ENCODE assay signal across 20 mouse cellular contexts in the genomic region with DNA sequence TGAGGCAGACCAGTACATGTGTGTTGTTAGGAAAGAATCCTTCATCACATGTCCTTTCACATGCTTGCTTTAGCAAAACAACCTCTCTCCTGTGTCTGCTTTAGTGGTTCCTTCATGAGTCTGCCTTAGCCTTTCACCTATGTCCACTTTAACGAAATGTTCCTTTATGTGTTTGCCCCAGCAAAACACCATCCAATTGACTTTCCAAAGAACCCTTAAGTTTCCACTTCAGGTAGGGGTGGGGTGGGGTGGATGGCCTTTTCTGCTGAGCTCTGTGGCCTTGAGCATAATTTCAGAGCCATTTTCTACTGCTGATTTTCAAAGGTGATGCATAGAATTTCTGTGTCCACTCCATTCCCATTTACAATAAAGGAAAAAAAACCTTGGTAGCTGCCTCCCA.
DNase-seq lines count a peak whose midpoint lies in the region; ATAC-seq and TF ChIP-seq lines count a peak whose summit lies in the region.
"Had no signal": no experiment of that assay in that cellular context is flagged by ENCODE, and none has a peak within 500 bp of the region (broad histone marks: within the 10 kb centered on the region; RNA-seq: fewer than 3 reads in every experiment).

No protein-coding gene starts in this region.

- no peaks in the 10 kb centered on the region for H3K79me2 ChIP-seq in heart, adult 2 months (replicated peaks; ENCODE audit: control insufficient read depth, insufficient read depth, low read length)

- H3K9me3 ChIP-seq in lung, postnatal 0 days (ENCODE audit: low read length), result no peaks in the 10 kb centered on the region
- H3K9me3 ChIP-seq: embryonic facial prominence, embryonic 10.5 days; embryonic facial prominence, embryonic 13.5 days; forebrain, embryonic 12.5 days; forebrain, embryonic 15.5 days; hindbrain, embryonic 10.5 days; hindbrain, embryonic 13.5 days had no signal

- intact Hi-C loops in heart, adult 2 months (cut with DNase I), result loop anchor here (10.0 kb wide), 1 partner anchor 64 kb away; no protein-coding TSS in a partner anchor
- intact Hi-C loops in heart, postnatal 25 days (cut with DNase I), result loop anchor here (5.0 to 10.0 kb wide), 2 partner anchors 104 to 118 kb away; partner anchors contain the start of gene Tnik

- WGBS in heart, adult 2 months, result 89% methylated on average over 1 of the region's 1 CpGs
- 58% methylated on average over 1 of the region's 1 CpGs for WGBS in lung, postnatal 0 days

- TF ChIP-seq POLR2A in heart, adult 2 months (IDR thresholded peaks at IDR 0.05; ENCODE audit: insufficient read depth, low read depth, low read length), result no peak

- no peak for DNase-seq in heart, adult 2 months
- DNase-seq in heart, postnatal 25 days (ENCODE audit: low spot score), result no peak
- DNase-seq in lung, postnatal 0 days (ENCODE audit: low spot score), result peak; percentile 60
- DNase-seq in lung, postnatal 10 days, result peak; percentile 27
- DNase-seq in cerebellum, postnatal 36 days, result no peak
- no peak for DNase-seq in spleen, adult 12 weeks (ENCODE audit: low spot score)
- DNase-seq: adrenal gland, adult 2 months; adrenal gland, postnatal 14 days; cerebellum, adult 11 months; embryo, embryonic 11 days had no signal

- no peaks in the 10 kb centered on the region for H3K27me3 ChIP-seq in heart, adult 2 months (ENCODE audit: control insufficient read depth, insufficient read depth, low read length)
- no peaks in the 10 kb centered on the region for H3K27me3 ChIP-seq in lung, postnatal 0 days (replicated peaks; ENCODE audit: insufficient read depth, low read length)
- H3K27me3 ChIP-seq: embryonic facial prominence, embryonic 13.5 days; forebrain, embryonic 12.5 days; forebrain, embryonic 15.5 days; hindbrain, embryonic 13.5 days had no signal

- TF ChIP-seq EP300 in heart, adult 2 months (IDR thresholded peaks at IDR 0.05; ENCODE audit: insufficient read depth, low read depth, low read length), result no peak
- TF ChIP-seq EP300 in lung, postnatal 0 days (IDR thresholded peaks at IDR 0.05), result peak; percentile 86

- H3K36me3 ChIP-seq in heart, adult 2 months (ENCODE audit: control insufficient read depth, insufficient read depth, low read length), result peaks cover 6% of the 10 kb centered on the region
- no peaks in the 10 kb centered on the region for H3K36me3 ChIP-seq in lung, postnatal 0 days (ENCODE audit: insufficient read depth, low read length)
- H3K36me3 ChIP-seq: embryonic facial prominence, embryonic 10.5 days; embryonic facial prominence, embryonic 13.5 days; forebrain, embryonic 12.5 days; forebrain, embryonic 15.5 days; hindbrain, embryonic 10.5 days had no signal

- no peak overlapping the region for H3K4me2 ChIP-seq in lung, postnatal 0 days (replicated peaks; ENCODE audit: low read depth, low read length)
- H3K4me2 ChIP-seq: embryonic facial prominence, embryonic 13.5 days; forebrain, embryonic 12.5 days; forebrain, embryonic 15.5 days; heart, embryonic 11.5 days; hindbrain, embryonic 13.5 days had no signal

- TF ChIP-seq CTCF in heart, adult 2 months (IDR thresholded peaks at IDR 0.05), result no peak
- TF ChIP-seq CTCF in lung, postnatal 0 days (IDR thresholded peaks at IDR 0.05), result no peak

- no peak overlapping the region for H3K4me3 ChIP-seq in heart, adult 2 months
- H3K4me3 ChIP-seq in lung, postnatal 0 days (ENCODE audit: low read depth, low read length), result no peak overlapping the region
- H3K4me3 ChIP-seq: embryonic facial prominence, embryonic 10.5 days; embryonic facial prominence, embryonic 13.5 days; erythroblast, embryonic 14.5 days; forebrain, embryonic 12.5 days; forebrain, embryonic 15.5 days; hindbrain, embryonic 10.5 days; hindbrain, embryonic 13.5 days had no signal

- peaks cover 6% of the 10 kb centered on the region for H3K4me1 ChIP-seq in heart, adult 2 months (ENCODE audit: control insufficient read depth, insufficient read depth, low read length)
- H3K4me1 ChIP-seq in lung, postnatal 0 days (ENCODE audit: insufficient read depth, low read depth, low read length), result no peaks in the 10 kb centered on the region; the same call in 1 of the 2 replicates
- H3K4me1 ChIP-seq: embryonic facial prominence, embryonic 13.5 days; forebrain, embryonic 12.5 days; forebrain, embryonic 15.5 days; hindbrain, embryonic 10.5 days; hindbrain, embryonic 13.5 days had no signal

- peak; percentile 84 for ATAC-seq in lung, postnatal 0 days
- ATAC-seq: CD4-positive, CD25-positive, alpha-beta regulatory T cell, adult 4 months; forebrain, embryonic 15.5 days; hindbrain, embryonic 16.5 days had no signal

- peak overlapping the region; percentile 9; the same call in 1 of the 2 replicates for H3K27ac ChIP-seq in heart, adult 2 months
- no peak overlapping the region for H3K27ac ChIP-seq in lung, postnatal 0 days (ENCODE audit: low read length)
- H3K27ac ChIP-seq: embryonic facial prominence, embryonic 10.5 days; embryonic facial prominence, embryonic 13.5 days; forebrain, embryonic 12.5 days; forebrain, embryonic 15.5 days; hindbrain, embryonic 10.5 days; hindbrain, embryonic 13.5 days had no signal

- no peak overlapping the region for H3K9ac ChIP-seq in heart, adult 2 months (ENCODE audit: low read depth, low read length)
- H3K9ac ChIP-seq in lung, postnatal 0 days (replicated peaks; ENCODE audit: low read depth), result no peak overlapping the region
- H3K9ac ChIP-seq: embryonic facial prominence, embryonic 13.5 days; forebrain, embryonic 12.5 days; forebrain, embryonic 15.5 days; hindbrain, embryonic 13.5 days had no signal

Comparison
In these comparisons a context has a peak if more than half of its experiments do, and no peak if none do; other contexts are left out.
1. DNase-seq: peak in lung, postnatal 0 days (single experiment) and lung, postnatal 10 days (single experiment); none in heart, adult 2 months (0 of 2), heart, postnatal 25 days (single experiment), cerebellum, postnatal 36 days (0 of 2) and spleen, adult 12 weeks (single experiment).